Mouse (Mus musculus): ENCODE measurements around the gene Slco1a5. TPM values are rescaled to one million over a fixed set of nuclear protein-coding genes. Genes with fewer than 3 reads are reported as not detected.

Gene Slco1a5
- not detected in 2 replicates for polyA plus RNA-seq (2012; rRNA removed)

DNA sequence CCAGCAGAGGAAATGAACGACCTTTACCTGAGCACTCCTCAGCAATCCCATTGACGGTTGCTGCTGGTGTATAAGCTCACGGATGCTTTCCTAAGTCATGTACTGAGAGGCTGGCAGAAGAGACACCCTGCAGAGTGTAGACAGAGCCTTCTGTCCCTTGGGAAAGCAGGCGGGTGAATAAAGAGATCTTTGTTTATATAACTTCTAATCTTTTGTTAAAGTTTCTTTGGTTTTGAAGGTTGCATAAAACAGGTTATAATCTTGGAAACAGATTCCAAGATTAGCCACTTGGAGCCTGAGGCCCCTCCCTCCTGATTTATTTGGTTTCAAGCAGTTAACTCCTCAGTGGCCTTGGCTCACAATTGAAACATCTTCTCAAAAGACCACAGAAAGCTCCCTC is at the start of gene Slco1a5:
Gene Slco1a5 (minus strand): TSS at position 101 of the 400 bp plus-strand sequence.
- WGBS, result 12% methylated on average over 4 of the region's 4 CpGs
- H3K27ac ChIP-seq (ENCODE audit: insufficient read depth, low read depth, low read length), result no peak within 1 kb of the TSS
- H3K4me3 ChIP-seq (ENCODE audit: low read depth, low read length), result no peak within 1 kb of the TSS

DNA sequence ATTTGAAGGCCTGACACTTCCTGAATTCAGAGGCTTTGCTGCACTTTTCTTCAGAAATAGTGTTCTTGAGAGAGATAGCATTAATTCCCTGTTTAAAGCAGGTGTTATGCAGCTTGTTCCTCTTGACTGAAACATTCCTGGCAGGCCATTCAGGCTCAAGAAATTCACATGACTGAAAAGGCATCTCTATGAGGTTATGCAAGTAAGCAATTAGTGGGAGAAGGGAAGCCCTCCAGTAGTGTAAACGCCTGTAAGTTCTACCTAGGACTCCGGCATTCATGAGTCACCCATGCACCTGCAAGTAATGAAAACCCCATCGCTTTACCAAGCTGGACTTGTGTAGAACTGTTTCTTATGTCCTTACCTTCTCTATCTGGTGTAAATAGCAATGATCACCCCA is 46.8 kb upstream of the Slco1a5 start:
- TF ChIP-seq CTCF (IDR thresholded peaks at IDR 0.05; ENCODE audit: extremely low read depth, insufficient read length, insufficient replicate concordance, low read depth, low read length) (no peak), POLR2A (IDR thresholded peaks at IDR 0.05; ENCODE audit: low read depth, low read length) (no peak)
- H3K27ac ChIP-seq (ENCODE audit: insufficient read depth, low read depth, low read length), result no peak overlapping the region
- WGBS, result 87% methylated on average over 3 of the region's 3 CpGs
- H3K4me1 ChIP-seq (ENCODE audit: control insufficient read depth, insufficient read depth, insufficient read length, low read length), result no peaks in the 10 kb centered on the region
- no peaks in the 10 kb centered on the region for H3K27me3 ChIP-seq (ENCODE audit: control insufficient read depth, insufficient read depth, low read length)
- H3K4me3 ChIP-seq (ENCODE audit: low read depth, low read length), result no peak overlapping the region
- H3K36me3 ChIP-seq (ENCODE audit: control insufficient read depth, insufficient read depth, low read length), result peaks cover 40% of the 10 kb centered on the region

More for the DNA sequence above, at the start of gene Slco1a5:
- no peaks in the 10 kb centered on the region for H3K36me3 ChIP-seq (ENCODE audit: control insufficient read depth, insufficient read depth, low read length)
- H3K4me1 ChIP-seq (ENCODE audit: control insufficient read depth, insufficient read depth, insufficient read length, low read length), result no peaks in the 10 kb centered on the region
- H3K27me3 ChIP-seq (ENCODE audit: control insufficient read depth, insufficient read depth, low read length), result no peaks in the 10 kb centered on the region
- TF ChIP-seq POLR2A (IDR thresholded peaks at IDR 0.05; ENCODE audit: low read depth, low read length) (no peak), CTCF (IDR thresholded peaks at IDR 0.05; ENCODE audit: extremely low read depth, insufficient read length, insufficient replicate concordance, low read depth, low read length) (no peak)

DNA sequence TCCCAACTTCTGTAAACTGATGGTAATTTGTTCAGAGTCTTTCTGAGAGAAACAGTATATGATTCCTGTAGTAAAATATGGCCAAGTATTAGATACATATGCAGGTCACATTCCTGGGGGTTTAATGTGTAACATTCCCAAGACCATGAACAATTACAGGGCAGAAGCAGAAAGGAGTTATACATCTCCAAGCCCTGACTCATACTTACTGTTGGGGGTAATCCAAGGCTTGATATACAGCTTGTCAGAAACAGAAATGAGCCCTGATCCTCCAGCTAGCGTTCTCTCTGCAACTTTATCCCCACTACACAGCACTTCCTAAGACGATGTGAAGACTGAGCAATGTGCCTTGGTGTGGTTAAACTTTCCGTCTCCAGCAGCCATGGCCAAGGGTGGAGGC is 44.8 kb upstream of the Slco1a5 start:
- peaks cover 41% of the 10 kb centered on the region for H3K36me3 ChIP-seq (ENCODE audit: control insufficient read depth, insufficient read depth, low read length)
- no peak overlapping the region for H3K27ac ChIP-seq (ENCODE audit: insufficient read depth, low read depth, low read length)
- TF ChIP-seq CTCF (IDR thresholded peaks at IDR 0.05; ENCODE audit: extremely low read depth, insufficient read length, insufficient replicate concordance, low read depth, low read length) (no peak), POLR2A (IDR thresholded peaks at IDR 0.05; ENCODE audit: low read depth, low read length) (no peak)
- WGBS, result 94% methylated on average over 3 of the region's 3 CpGs
- no peaks in the 10 kb centered on the region for H3K4me1 ChIP-seq (ENCODE audit: control insufficient read depth, insufficient read depth, insufficient read length, low read length)
- H3K4me3 ChIP-seq (ENCODE audit: low read depth, low read length), result no peak overlapping the region
- H3K27me3 ChIP-seq (ENCODE audit: control insufficient read depth, insufficient read depth, low read length), result no peaks in the 10 kb centered on the region

DNA sequence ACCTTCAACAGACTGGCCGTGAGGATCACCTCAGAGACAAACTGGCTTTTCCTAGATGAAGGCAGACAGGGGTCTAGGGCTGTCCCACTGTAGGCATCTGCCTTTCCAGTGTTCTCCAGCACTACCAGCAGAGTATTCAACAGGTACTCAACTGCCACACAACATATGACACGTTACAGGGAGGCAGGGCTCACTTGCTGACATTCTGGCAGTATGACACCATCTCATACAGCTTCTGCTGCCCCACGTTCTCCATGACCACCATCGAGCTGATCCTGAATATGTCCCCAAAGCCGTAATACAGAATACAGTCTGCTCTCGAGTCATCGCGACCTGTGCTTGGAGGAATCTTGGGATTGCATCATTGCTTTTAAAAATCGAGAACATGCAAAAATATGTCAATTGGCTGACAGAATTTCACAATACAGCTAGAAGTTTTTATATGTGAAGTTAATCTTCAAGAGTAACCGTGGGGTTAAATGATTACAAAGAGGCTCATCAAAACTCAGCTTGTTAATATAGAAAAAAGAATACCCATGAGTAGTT is 43.8 kb upstream of the Slco1a5 start:
- 89% methylated on average over 10 of the region's 10 CpGs for WGBS
- no peaks in the 10 kb centered on the region for H3K4me1 ChIP-seq (ENCODE audit: control insufficient read depth, insufficient read depth, insufficient read length, low read length)
- TF ChIP-seq CTCF (IDR thresholded peaks at IDR 0.05; ENCODE audit: extremely low read depth, insufficient read length, insufficient replicate concordance, low read depth, low read length), result no peak
- TF ChIP-seq POLR2A (IDR thresholded peaks at IDR 0.05; ENCODE audit: low read depth, low read length), result no peak
- H3K4me3 ChIP-seq (ENCODE audit: low read depth, low read length), result no peak overlapping the region
- H3K36me3 ChIP-seq (ENCODE audit: control insufficient read depth, insufficient read depth, low read length), result peaks cover 40% of the 10 kb centered on the region
- no peak overlapping the region for H3K27ac ChIP-seq (ENCODE audit: insufficient read depth, low read depth, low read length)
- H3K27me3 ChIP-seq (ENCODE audit: control insufficient read depth, insufficient read depth, low read length), result no peaks in the 10 kb centered on the region

DNA sequence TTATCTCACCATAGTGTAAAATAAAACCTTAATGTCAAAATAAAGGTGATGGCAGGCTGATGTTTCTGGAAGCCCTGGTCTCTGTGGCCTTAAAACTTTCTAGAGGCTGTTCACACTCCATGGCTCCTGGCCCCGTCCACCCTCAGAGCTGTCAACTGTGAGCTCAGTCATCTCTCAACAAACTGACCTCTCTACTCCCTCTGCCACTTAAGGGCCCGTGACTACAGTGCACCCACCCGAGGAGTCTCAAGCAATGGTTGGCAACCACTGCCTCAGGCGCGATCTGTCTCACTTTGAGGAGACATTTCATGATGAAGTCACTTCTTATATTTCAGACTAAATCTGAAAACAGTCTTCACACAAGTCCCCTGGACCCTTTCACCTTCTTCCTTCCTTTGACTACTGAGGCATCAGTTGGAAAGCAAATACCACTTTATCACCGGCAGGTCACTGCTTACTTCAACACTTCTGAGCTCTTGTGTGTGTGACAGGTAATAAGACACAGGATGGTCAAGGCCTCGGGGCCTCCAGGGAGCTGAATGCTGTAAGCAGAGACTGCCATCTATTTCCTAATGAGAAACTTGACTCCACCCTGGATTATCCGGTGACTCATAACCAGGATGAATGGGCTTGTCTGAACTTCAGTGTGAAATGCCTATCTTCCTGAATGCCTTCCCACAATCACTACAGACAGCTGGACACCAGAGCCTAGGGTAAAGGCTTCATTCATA is 43.1 kb upstream of the Slco1a5 start:
- H3K4me1 ChIP-seq (ENCODE audit: control insufficient read depth, insufficient read depth, insufficient read length, low read length), result no peaks in the 10 kb centered on the region
- no peak for TF ChIP-seq CTCF (IDR thresholded peaks at IDR 0.05; ENCODE audit: extremely low read depth, insufficient read length, insufficient replicate concordance, low read depth, low read length)
- H3K36me3 ChIP-seq (ENCODE audit: control insufficient read depth, insufficient read depth, low read length), result peaks cover 40% of the 10 kb centered on the region

DNA sequence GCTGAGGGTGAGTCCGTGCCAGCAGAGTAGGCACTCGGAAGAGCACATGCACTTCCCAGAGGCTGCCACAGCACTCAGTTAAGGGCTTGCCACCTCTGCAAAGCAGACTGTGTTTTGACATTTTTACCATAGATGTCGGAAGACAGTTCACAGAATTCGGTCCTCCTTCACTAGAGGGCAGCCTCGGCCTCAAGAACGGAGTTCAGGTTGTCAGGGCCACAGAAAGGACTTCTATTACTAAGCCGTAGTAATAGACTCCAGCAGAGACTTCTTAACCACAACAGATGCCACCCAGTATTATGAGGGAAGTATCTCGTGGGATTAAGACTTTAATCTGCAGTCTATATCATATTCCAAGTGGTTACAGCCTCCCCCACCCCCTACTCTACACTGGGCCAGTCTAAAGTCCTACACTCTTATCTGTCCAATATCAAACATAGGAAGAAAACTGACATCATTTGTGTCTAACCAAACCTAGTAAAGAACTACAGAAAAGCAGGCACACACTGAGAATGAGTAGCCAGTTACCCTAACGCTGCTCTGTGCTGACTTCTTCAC is 40.3 kb upstream of the Slco1a5 start:
- Histone ChIP-seq H3K4me1 (ENCODE audit: control insufficient read depth, insufficient read depth, insufficient read length, low read length) (no peaks in the 10 kb centered on the region), H3K27me3 (ENCODE audit: control insufficient read depth, insufficient read depth, low read length) (no peaks in the 10 kb centered on the region), H3K27ac (ENCODE audit: insufficient read depth, low read depth, low read length) (no peak overlapping the region), H3K36me3 (ENCODE audit: control insufficient read depth, insufficient read depth, low read length) (peaks cover 52% of the 10 kb centered on the region), H3K4me3 (ENCODE audit: low read depth, low read length) (no peak overlapping the region)
- no peak for TF ChIP-seq CTCF (IDR thresholded peaks at IDR 0.05; ENCODE audit: extremely low read depth, insufficient read length, insufficient replicate concordance, low read depth, low read length)
- no peak for TF ChIP-seq POLR2A (IDR thresholded peaks at IDR 0.05; ENCODE audit: low read depth, low read length)
- WGBS, result 50% methylated on average over 9 of the region's 9 CpGs

More for the DNA sequence above, 43.1 kb upstream of the Slco1a5 start:
- WGBS, result 87% methylated on average over 8 of the region's 8 CpGs
- H3K27me3 ChIP-seq (ENCODE audit: control insufficient read depth, insufficient read depth, low read length), result no peaks in the 10 kb centered on the region
- H3K4me3 ChIP-seq (ENCODE audit: low read depth, low read length), result no peak overlapping the region
- no peak overlapping the region for H3K27ac ChIP-seq (ENCODE audit: insufficient read depth, low read depth, low read length)

DNA sequence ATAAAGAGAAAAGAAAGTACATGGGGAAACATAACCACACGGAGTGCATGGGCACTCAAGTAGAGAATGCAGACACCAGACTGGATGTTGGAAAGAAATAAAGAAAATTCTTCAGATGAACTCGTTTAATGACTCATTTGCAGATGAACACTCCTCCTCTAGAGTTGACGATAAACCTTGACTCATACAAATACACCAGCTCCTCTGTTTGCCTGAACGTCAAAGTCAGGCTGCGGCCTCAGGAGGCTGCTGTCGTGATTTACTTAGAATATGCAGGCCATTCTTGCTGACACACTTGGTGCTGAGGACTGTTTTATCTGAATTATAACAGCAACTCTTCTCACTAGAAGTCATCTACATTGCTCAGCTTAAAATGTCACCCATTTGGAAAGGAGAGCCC is 39.3 kb upstream of the Slco1a5 start:
- WGBS, result 89% methylated on average over 6 of the region's 6 CpGs
- no peak for TF ChIP-seq POLR2A (IDR thresholded peaks at IDR 0.05; ENCODE audit: low read depth, low read length)
- H3K27me3 ChIP-seq (ENCODE audit: control insufficient read depth, insufficient read depth, low read length), result no peaks in the 10 kb centered on the region
- H3K4me1 ChIP-seq (ENCODE audit: control insufficient read depth, insufficient read depth, insufficient read length, low read length), result no peaks in the 10 kb centered on the region
- no peak overlapping the region for H3K4me3 ChIP-seq (ENCODE audit: low read depth, low read length)
- peaks cover 52% of the 10 kb centered on the region for H3K36me3 ChIP-seq (ENCODE audit: control insufficient read depth, insufficient read depth, low read length)
- no peak overlapping the region for H3K27ac ChIP-seq (ENCODE audit: insufficient read depth, low read depth, low read length)

Measured in small intestine, adult 2 months (tissue).